Mouse (Mus musculus) kidney, postnatal 14 days (tissue): ENCODE measurements at regions not wholly inside any gene's neighbourhood (a gene's known extent, or its start where the extent isn't known, plus 50 kb on each side); places are given as distances from the start of the nearest gene placed in this dataset.

Source experiments
- DNase-seq: peaks from one replicate; pipeline ENCODE4 v3.0.0; 2022; ENCODE audit warnings: mixed read lengths

DNA sequence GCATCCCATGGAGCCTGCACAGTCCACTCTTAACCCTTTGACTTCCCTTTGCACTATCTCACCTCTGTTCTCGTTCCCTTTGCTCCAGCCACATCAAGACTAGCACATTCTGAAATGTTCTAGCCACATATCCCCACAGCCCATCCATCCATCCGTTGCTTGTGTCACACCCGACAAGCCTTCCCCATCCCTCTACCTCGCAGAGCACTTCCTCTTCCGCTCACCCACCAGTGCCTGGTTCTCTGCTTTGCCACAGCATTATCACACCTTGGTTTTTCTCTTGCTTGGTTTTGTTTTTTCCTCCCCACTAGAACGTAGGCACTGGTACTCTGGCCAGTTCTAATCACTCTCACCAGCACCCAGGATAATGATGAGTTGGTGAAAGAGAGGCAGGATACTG lies 61.5 kb upstream of the Eomes start:
- no peak for DNase-seq

DNA sequence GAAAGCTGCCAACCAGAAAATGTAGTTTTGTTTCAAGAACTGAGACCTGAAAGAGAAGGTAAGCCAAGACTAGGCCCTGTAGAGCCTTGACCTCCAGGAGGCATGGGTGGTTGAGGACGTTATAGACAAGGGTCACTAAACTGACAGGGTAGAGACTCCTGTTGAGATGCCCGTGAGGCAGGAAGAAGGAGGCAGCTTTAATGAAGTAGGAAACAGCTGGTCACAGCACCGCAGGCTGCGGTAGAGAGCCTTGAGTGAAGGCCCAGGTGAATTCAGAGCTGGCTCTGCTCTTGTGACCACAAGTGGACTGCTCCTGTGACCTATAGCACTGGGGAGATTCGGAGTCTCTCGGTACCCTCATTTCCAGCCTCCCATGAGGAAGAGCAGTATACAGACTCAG lies 53.7 kb upstream of the Eomes start:
- no peak for DNase-seq
